Mouse (Mus musculus) 416B (cell line): ENCODE measurements around the gene Dusp23.

Experiments used
- DNase-seq: peaks from one replicate; pipeline ENCODE4 v3.0.0; 2011; ENCODE audit warnings: low read depth

The Dusp23 gene

DNA sequence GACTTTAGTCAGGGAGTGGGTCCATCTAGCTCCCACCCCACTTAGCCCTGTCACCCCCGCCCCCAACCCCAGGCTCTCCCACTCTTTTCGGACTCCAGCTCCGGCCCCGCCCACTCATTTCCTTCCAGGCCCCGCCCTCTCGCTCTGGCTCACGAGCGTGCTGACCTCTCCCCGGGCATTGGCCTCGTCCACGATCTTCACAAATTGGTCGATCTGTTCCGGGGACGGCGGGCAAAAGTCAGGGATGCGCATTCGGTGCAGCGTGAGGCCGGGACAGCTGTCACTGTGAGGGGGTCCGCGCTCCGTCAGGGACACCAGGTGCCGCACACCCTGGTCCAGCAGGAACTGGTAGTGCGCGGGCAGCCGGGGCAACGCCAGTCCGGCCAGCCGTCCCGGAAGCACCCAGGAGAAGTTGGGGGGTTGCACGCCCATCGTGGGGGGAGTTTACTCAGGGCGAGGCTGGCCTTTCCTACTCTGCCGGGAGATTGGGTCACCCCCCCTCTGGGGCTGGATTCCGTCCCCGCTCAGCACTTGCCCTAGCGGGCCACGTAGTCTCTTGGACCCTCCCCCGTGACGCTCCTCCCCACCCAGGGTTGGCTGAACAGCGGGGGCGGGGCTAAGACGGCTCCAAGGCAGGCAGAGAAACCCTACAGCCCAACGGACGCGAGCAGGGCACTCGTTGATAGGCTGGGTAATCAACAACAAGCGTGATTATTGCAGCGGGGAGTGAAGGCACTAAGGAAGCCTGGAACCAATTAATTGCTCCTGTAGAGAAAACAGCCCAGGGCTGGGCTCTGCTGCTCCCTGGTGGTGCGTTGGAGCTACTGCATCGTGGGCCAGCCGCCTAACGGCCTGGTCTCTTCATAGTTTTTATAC, at the start of gene Dusp23:
Gene Dusp23 (minus strand): TSS at position 512 of the 876 bp plus-strand sequence.
- peak; percentile 99 for DNase-seq

- no peak for DNase-seq
Observed at GRCm38 (mm10) chr1:172680742-172681141, 48.0 kb upstream of the Dusp23 start.

DNA sequence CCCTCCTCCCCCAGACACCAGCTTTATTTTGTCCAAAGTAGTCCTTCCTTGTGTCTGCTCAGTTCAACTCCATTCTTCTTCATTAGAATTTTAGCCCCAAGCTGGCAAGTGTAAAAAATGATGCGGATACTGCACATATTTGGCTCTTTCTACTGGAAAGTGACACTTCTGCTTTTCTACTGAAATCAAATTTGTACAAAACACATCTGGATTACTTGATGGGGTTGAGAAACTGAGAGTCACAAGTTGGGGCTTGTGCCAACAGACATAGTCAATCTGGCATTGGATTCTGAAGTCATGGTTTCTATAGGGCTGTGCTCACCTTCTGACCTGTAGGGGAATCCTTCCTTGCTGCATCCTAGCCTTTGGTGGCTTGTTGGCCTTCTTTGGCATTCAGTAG, 38.0 kb upstream of the Dusp23 start:
- no peak for DNase-seq

GRCm38 (mm10) chr1:172667597-172667996, 34.8 kb upstream of the Dusp23 start:
- no peak for DNase-seq

DNA sequence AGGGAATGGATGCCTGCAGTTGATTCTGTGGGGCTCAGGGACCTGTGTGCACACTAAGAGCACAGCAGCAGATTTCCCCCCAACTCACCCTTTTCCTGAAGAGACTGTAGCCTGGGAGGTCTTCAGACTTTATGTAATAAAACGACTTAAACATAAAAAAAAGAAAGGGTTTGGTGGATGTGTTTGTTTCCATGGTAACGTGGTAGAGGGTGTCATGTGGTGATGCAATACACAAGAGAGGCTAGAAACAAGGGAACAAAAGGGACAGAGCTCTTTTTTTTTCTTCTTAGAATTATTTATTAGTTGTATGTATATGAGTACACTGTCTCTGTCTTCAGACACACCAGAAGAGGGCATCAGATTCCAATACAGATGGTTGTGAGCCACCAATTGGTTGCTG, 32.7 kb upstream of the Dusp23 start:
- DNase-seq, result no peak

- DNase-seq, result no peak
Observed at GRCm38 (mm10) chr1:172659688-172660087, 26.9 kb upstream of the Dusp23 start.

DNA sequence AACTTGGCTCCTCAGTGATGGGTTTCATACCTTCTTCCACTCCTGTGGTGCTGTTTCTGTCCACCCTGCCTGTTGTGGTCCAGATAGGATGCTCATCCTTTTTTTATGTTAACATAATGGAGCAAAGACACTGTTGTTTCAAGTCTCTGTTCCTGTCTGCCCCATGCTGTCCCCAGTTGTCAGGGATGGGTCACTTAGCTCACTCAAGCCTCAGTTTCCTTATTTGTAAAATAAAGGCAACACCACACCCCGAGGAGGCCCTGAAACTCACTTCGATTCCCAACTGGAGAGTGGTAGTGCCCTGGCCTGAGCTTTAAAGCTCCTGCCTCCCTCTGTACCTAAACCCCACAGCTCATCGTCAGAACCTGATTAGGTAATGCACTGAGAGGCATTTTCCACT, 24.5 kb upstream of the Dusp23 start:
- DNase-seq, result no peak

- peak; percentile 82 for DNase-seq
Observed at GRCm38 (mm10) chr1:172653900-172654299, 21.1 kb upstream of the Dusp23 start.

- DNase-seq, result no peak
Observed at GRCm38 (mm10) chr1:172652040-172652662, 19.4 kb upstream of the Dusp23 start.

DNA sequence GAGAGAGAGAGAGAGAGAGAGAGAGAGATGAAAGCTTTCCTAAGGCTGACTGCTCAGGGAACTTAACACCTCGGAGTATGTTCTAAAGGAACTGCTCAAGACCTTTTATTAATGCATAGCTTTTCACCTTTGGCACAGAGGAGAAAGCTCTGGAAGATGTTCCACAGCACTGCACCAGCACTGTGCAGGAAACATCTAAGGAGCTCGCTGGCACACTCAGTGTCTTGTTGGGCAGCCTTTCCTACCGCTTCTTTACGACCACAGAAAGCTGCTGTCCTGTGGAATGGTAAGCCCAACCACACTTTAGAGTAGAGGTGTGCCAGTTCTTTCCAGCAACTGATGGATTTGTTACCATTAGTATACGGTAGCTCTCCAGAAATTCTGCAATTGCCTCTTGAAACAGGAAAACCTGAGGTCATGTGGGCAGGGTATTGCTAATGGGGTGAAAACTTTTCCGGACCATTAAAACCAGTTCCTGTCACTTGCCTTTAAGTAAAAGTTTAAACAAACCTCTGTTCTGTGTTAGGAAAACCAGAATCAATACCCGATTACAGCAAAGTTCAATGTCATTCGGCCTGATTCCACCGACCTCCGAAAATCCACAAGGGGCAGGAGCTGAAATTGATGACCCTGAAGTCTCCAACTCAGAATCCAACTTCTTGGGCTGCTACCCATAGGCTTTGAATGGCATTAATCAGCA, 18.7 kb upstream of the Dusp23 start:
- DNase-seq, result no peak

- peak; percentile 58 for DNase-seq
Observed at GRCm38 (mm10) chr1:172650519-172651287, 17.9 kb upstream of the Dusp23 start.

GRCm38 (mm10) chr1:172649396-172649795, 16.6 kb upstream of the Dusp23 start:
- DNase-seq, result no peak

DNA sequence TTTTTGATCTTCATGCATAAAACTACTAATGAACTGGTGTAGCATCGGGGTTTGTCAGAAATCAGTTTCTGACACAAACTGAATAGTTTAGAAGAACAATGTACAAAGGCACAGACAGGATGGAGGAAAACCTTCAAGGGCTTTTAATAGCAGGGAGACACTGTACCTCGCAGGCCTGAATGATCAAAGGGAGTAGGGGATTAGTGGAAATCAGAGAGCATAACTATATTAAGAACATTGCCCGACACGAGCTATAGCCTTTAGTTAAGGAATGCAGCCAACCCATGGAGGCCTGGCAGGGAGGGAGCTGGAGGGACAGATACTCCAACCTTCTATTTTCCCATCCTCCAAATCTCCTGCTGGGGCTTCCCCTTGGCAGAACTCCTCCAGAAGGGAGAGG, 14.5 kb upstream of the Dusp23 start:
- no peak for DNase-seq

DNA sequence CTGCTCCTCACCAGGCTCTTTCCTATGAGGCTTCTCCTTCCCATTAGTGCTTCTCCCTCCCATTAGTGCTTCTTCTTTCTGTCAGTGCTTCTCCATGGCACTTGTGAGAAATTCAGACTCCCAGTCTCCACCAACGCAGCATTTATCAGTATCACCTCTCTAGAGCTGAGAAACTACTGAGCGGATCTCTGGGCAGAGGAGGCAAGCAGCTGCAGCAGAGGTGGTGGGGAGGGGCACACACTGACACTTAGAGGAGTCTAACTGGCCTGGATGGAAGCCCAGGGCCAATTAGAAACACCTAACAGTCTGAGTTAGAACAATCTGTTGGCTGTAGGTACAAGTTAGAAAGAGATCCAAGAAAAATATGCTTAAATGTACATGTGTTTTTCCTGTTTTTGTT, 6.0 kb upstream of the Dusp23 start:
- no peak for DNase-seq

GRCm38 (mm10) chr1:172637801-172638200, 5.0 kb upstream of the Dusp23 start:
- peak; percentile 40 for DNase-seq

DNA sequence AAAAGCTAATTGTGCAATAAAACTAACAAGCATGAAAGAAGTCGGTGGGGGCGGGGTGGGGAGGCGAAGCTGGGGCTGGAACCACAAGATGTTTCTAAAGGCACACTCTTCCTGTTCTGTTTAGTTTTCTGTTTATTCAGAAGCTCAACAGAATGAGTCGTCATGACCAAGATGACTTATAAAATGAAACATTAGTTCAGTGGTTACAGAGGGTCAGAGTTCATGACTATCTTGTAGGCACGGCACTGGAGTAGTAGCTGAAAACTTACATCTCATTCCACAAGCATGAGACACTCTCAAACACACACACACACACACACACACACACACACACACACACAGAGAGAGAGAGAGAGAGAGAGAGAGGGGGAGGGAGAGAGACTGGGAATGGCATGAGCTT, 3.5 kb upstream of the Dusp23 start:
- DNase-seq, result peak; percentile 89

DNA sequence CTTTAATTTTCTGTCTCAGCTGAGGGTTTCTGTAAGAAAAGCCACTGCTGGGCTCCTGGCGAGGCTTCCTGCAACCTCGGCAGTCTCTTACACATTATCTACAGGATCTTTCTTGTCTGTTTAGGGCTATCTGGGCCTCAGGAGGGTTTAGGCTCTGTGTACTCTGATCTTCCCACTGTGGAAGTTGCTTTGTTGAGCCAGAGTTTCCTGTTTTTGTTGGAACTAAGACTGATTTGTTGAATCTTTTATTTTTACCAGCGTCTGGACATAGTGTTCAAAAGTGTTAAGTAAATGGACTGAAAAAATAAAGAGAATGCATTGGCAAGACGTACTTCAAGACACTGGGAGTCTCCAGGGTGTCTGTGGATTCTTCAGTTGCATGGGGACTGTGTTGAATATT, 2.5 kb upstream of the Dusp23 start:
- DNase-seq, result no peak

- DNase-seq, result no peak
Observed at GRCm38 (mm10) chr1:172634136-172634535, 1.4 kb upstream of the Dusp23 start.

- DNase-seq, result no peak
Observed at GRCm38 (mm10) chr1:172631721-172632120, 1.0 kb downstream of the Dusp23 start.

DNA sequence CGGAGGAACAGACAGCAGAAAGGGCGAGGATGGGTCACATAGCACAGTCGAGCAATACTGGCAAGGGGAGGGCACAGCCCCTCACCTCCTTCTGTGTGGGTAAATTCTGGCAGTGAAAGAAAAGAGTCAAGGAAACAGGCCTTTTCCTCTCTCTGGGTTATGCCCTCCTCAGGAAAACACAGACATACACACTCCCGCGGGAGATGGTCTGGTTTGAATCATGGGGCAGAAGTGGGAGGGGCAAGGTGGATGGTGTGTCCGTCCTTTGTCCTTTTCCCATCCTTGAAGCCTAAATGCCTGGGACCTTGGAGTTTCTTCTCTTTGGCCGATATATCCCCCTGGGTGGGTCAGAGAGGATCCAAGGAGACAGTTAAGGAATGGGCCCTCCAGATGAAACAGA, 2.9 kb downstream of the Dusp23 start:
- DNase-seq, result no peak

DNA sequence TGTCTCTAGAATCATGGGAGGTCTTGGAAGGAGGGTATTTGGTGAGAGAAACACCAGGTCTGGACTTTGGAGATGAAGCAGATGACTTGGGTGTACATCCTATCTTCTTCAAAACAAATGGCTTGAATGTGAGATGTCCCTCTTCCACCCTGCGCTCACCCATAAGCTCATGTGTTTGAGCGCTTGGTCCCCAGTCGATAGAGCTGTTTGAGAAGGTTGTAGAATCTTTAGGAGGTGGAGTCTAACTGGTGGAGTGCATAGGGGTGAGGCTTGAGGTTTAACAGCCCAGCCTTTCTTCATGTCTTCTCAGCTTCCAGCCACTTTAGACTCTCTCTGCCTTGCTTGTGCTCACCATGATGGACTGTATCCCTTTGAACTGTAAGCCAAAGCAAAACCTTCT, 6.5 kb downstream of the Dusp23 start:
- no peak for DNase-seq

DNA sequence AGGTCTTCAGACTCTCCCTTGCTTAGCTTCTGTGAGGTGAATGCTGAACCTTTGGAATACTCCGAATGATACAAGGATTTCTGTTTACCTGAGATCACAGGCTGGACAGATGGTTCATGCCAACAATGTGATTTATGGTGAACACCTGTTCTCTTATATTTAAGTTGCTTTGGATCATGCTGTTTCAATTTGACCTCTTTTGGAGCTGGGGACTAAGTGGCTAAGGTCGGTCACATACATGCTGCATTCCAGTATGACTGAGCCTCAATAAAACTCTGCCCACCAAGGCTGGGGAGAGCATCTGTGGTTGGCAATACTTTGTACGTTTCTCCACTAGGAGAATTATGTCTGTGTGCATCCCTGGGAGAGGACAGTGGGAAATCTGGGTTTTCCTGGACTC, 8.7 kb downstream of the Dusp23 start:
- DNase-seq, result no peak
